Mouse (Mus musculus) thymus, adult 2 months (tissue): ENCODE data around the gene Fam240a. TPM values are rescaled to one million over a fixed set of nuclear protein-coding genes. Genes with fewer than 3 reads are reported as not detected.

ENCODE experiments used
- DNase-seq: peaks from one replicate; pipeline ENCODE4 v3.0.0; 2021
- H3K27ac ChIP-seq: fragments of 200-500 bp; 2 replicates; pipeline ENCODE4 v1.5.1; 2012; ENCODE audit warnings: low read length, control low read depth; ENCODE audit not compliant: control insufficient read depth, insufficient read depth
- H3K27me3 ChIP-seq: fragments of 200-500 bp; 2 replicates; pipeline ENCODE4 v1.6.1; 2012; ENCODE audit warnings: mild to moderate bottlenecking, low read length, moderate library complexity, mixed read lengths; ENCODE audit not compliant: control insufficient read depth, insufficient read depth
- H3K36me3 ChIP-seq: fragments of 200-500 bp; 2 replicates; pipeline ENCODE4 v1.6.1; 2012; ENCODE audit warnings: mild to moderate bottlenecking, low read length, moderate library complexity; ENCODE audit not compliant: control insufficient read depth, insufficient read depth
- H3K4me1 ChIP-seq: fragments of 200-500 bp; replicated peaks from 2 replicates; pipeline ENCODE4 v1.6.1; 2012; ENCODE audit warnings: low read length; ENCODE audit not compliant: control insufficient read depth, insufficient read depth
- H3K4me3 ChIP-seq: fragments of 200-500 bp; 2 replicates; pipeline ENCODE4 v1.5.1; 2012; ENCODE audit warnings: mild to moderate bottlenecking, low read length, control low read depth, moderate library complexity; ENCODE audit not compliant: control insufficient read depth, insufficient read depth
- CTCF ChIP-seq: fragments of 200-500 bp; IDR thresholded peaks from 2 replicates; pipeline ENCODE4 v1.5.1; 2012; ENCODE audit warnings: mild to moderate bottlenecking, control low read depth, low read length, moderate library complexity, borderline replicate concordance; ENCODE audit not compliant: control insufficient read depth, poor library complexity, insufficient read depth; ENCODE audit errors: extremely low read depth
- POLR2A ChIP-seq: fragments of 200-500 bp; IDR thresholded peaks from 2 replicates; pipeline ENCODE4 v1.6.1; 2012; ENCODE audit warnings: mild to moderate bottlenecking, low read length, control low read depth, moderate library complexity; ENCODE audit not compliant: control insufficient read depth, poor library complexity, insufficient read depth; ENCODE audit errors: extremely low read depth
- WGBS: fragments of 180-500 bp; shearing (Covaris S2); methylation state at CpG from one replicate; pipeline ENCODE4 v1.1.7; 2018; 5-methylcytosine and 5-hydroxymethylcytosine counted together
- polyA plus RNA-seq: library from polyadenylated mRNA; depleted of rRNA; stranded (reverse); fragments of >200 nt; gene quantifications from 2 replicates; pipeline ENCODE4 v1.2.3, GENCODE M21; 2012

The Fam240a gene
- polyA plus RNA-seq, 1 experiment: 0.74 TPM

GRCm38 (mm10) chr9:110951866-110952265 is 35.2 kb upstream of the Fam240a start:
- no peak for TF ChIP-seq POLR2A
- TF ChIP-seq CTCF: no peak
- no peak overlapping the region for H3K4me3 ChIP-seq
- WGBS: 80% methylated on average over 13 of the region's 13 CpGs
- peaks cover 18% of the 10 kb centered on the region for H3K4me1 ChIP-seq
- H3K27me3 ChIP-seq: no peaks in the 10 kb centered on the region
- H3K27ac ChIP-seq: no peak overlapping the region
- DNase-seq: no peak
- no peaks in the 10 kb centered on the region for H3K36me3 ChIP-seq

GRCm38 (mm10) chr9:110951397-110951796 is 34.7 kb upstream of the Fam240a start, which contains the start of gene Lrrc2:
TSS of gene Lrrc2 (plus strand) at chr9:110951545.
- H3K4me1 ChIP-seq: peaks cover 21% of the 10 kb centered on the region
- H3K4me3 ChIP-seq: no peak within 1 kb of the TSS
- no peaks in the 10 kb centered on the region for H3K27me3 ChIP-seq
- DNase-seq: no peak
- no peak within 1 kb of the TSS for H3K27ac ChIP-seq
- WGBS: 88% methylated on average over 11 of the region's 11 CpGs
- H3K36me3 ChIP-seq: no peaks in the 10 kb centered on the region
- TF ChIP-seq POLR2A (no peak), CTCF (no peak)

- no peak overlapping the region for H3K27ac ChIP-seq
- H3K4me3 ChIP-seq: no peak overlapping the region
- WGBS: 97% methylated on average over 3 of the region's 3 CpGs
- peaks cover 26% of the 10 kb centered on the region for H3K4me1 ChIP-seq
- H3K27me3 ChIP-seq: no peaks in the 10 kb centered on the region
- TF ChIP-seq POLR2A (no peak), CTCF (no peak)
- DNase-seq: no peak
- no peaks in the 10 kb centered on the region for H3K36me3 ChIP-seq
Observed at GRCm38 (mm10) chr9:110950109-110950508, 33.4 kb upstream of the Fam240a start.

GRCm38 (mm10) chr9:110948813-110949310 is 32.2 kb upstream of the Fam240a start:
- no peak overlapping the region for H3K4me3 ChIP-seq
- no peak for DNase-seq
- no peaks in the 10 kb centered on the region for H3K27me3 ChIP-seq
- peaks cover 22% of the 10 kb centered on the region for H3K4me1 ChIP-seq
- no peaks in the 10 kb centered on the region for H3K36me3 ChIP-seq
- WGBS: 92% methylated on average over 8 of the region's 8 CpGs
- TF ChIP-seq CTCF (no peak), POLR2A (no peak)
- no peak overlapping the region for H3K27ac ChIP-seq

GRCm38 (mm10) chr9:110947900-110948299 is 31.2 kb upstream of the Fam240a start:
- 97% methylated on average over 6 of the region's 6 CpGs for WGBS
- Histone ChIP-seq H3K4me1 (peaks cover 16% of the 10 kb centered on the region), H3K4me3 (no peak overlapping the region), H3K27me3 (no peaks in the 10 kb centered on the region), H3K36me3 (no peaks in the 10 kb centered on the region), H3K27ac (no peak overlapping the region)
- no peak for DNase-seq
- TF ChIP-seq POLR2A (no peak), CTCF (no peak)

GRCm38 (mm10) chr9:110947261-110947661 is 30.6 kb upstream of the Fam240a start:
- no peaks in the 10 kb centered on the region for H3K27me3 ChIP-seq
- H3K27ac ChIP-seq: no peak overlapping the region
- WGBS: 79% methylated on average over 6 of the region's 6 CpGs
- TF ChIP-seq CTCF (no peak), POLR2A (no peak)
- H3K36me3 ChIP-seq: no peaks in the 10 kb centered on the region
- DNase-seq: no peak
- H3K4me3 ChIP-seq: no peak overlapping the region
- H3K4me1 ChIP-seq: peaks cover 14% of the 10 kb centered on the region
